Mouse (Mus musculus) NIH3T3 (cell line): ENCODE results near the gene Sgms1.

Experiments
- DNase-seq: peaks from one replicate; pipeline ENCODE4 v3.0.0-alpha.2; 2012; ENCODE audit warnings: low read depth

Gene Sgms1

GRCm38 (mm10) chr19:32269141-32269843 is 120.2 kb downstream of the Sgms1 start:
- DNase-seq, result no peak

- no peak for DNase-seq
Measured at GRCm38 (mm10) chr19:32268562-32268961, 121.0 kb downstream of the Sgms1 start.

GRCm38 (mm10) chr19:32266385-32267252 is 122.9 kb downstream of the Sgms1 start:
- DNase-seq, result peak; percentile 77

GRCm38 (mm10) chr19:32263753-32264152 is 125.8 kb downstream of the Sgms1 start:
- DNase-seq, result no peak

GRCm38 (mm10) chr19:32262805-32263572 is 126.5 kb downstream of the Sgms1 start:
- no peak for DNase-seq

- DNase-seq, result peak; percentile 66
Measured at GRCm38 (mm10) chr19:32260869-32261688, 128.4 kb downstream of the Sgms1 start.

GRCm38 (mm10) chr19:32259830-32260229 is 129.7 kb downstream of the Sgms1 start:
- DNase-seq, result no peak

- DNase-seq, result no peak
Measured at GRCm38 (mm10) chr19:32259048-32259447, 130.5 kb downstream of the Sgms1 start.

GRCm38 (mm10) chr19:32258146-32258545 is 131.4 kb downstream of the Sgms1 start:
- DNase-seq, result no peak

GRCm38 (mm10) chr19:32257616-32258015 is 131.9 kb downstream of the Sgms1 start:
- no peak for DNase-seq

- DNase-seq, result no peak
Measured at GRCm38 (mm10) chr19:32256706-32257415, 132.7 kb downstream of the Sgms1 start.

- no peak for DNase-seq
Measured at GRCm38 (mm10) chr19:32255429-32256185, 133.9 kb downstream of the Sgms1 start.

- peak; percentile 24 for DNase-seq
Measured at GRCm38 (mm10) chr19:32254739-32255344, 134.7 kb downstream of the Sgms1 start.

- no peak for DNase-seq
Measured at GRCm38 (mm10) chr19:32254204-32254603, 135.3 kb downstream of the Sgms1 start.

GRCm38 (mm10) chr19:32252987-32253386 is 136.5 kb downstream of the Sgms1 start:
- DNase-seq, result no peak

- DNase-seq, result no peak
Measured at GRCm38 (mm10) chr19:32252451-32252850, 137.1 kb downstream of the Sgms1 start.

GRCm38 (mm10) chr19:32249181-32250130 is 140.1 kb downstream of the Sgms1 start:
- no peak for DNase-seq

- DNase-seq, result no peak
Measured at GRCm38 (mm10) chr19:32244881-32245280, 144.6 kb downstream of the Sgms1 start.

GRCm38 (mm10) chr19:32243246-32243645 is 146.3 kb downstream of the Sgms1 start:
- DNase-seq, result no peak
